Mouse (Mus musculus): ENCODE measurements around the gene Dusp14. TPM values are rescaled to one million over a fixed set of nuclear protein-coding genes. Genes with fewer than 3 reads are reported as not detected.

The Dusp14 gene
- polyA plus RNA-seq, 1 experiment from 2014 or later = 10.3 TPM

DNA sequence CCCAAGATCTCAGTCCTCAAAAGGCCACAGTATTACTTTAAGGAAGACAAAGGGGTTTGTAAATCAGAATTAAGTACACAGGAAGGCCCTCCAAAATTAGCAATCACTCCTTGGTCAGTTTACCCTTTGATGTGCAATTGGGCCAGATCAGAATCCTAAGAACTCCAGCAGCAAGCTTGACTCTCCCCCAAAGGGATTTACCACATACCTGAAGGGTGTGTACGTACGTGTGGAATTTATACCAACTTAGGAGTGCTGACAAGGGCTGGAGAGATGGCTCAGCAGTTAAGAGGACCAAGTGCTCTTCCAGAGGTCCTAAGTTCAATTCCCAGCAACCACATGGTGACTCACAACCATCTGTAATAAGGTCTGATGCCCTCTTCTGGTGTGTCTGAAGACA lies 7.2 kb downstream of the Dusp14 start:
- no peak overlapping the region for H3K4me3 ChIP-seq
- no peak overlapping the region for H3K27ac ChIP-seq (replicated peaks)
- no peaks in the 10 kb centered on the region for H3K36me3 ChIP-seq
- no peaks in the 10 kb centered on the region for H3K9me3 ChIP-seq (replicated peaks)
- H3K4me1 ChIP-seq = peaks cover 18% of the 10 kb centered on the region
- WGBS = 95% methylated on average over 2 of the region's 2 CpGs
- no peak for DNase-seq (ENCODE audit: low spot score)
- H3K27me3 ChIP-seq (ENCODE audit: low read depth, poor library complexity, severe bottlenecking) = peaks cover 28% of the 10 kb centered on the region

DNA sequence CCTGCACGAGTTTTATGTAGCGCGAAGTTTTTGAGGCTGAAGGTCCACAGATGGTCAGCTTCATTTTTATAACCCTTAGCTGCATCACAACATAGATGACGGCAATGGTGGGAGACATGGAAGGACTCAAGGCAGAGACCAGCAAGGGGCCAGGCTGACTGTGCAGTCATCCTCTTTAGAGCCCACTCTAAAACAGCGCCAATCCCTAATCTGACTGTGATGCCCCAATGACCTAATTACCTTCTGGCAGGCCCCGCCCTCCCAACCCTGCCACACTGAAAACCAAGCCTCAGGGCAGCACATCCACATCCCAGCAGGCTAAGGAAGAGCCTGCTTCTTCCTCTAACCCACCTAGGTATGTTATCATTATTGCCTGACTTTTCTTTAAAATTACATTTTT lies 8.4 kb downstream of the Dusp14 start:
- H3K27ac ChIP-seq (replicated peaks) = no peak overlapping the region
- peaks cover 15% of the 10 kb centered on the region for H3K27me3 ChIP-seq (ENCODE audit: low read depth, poor library complexity, severe bottlenecking)
- no peak overlapping the region for H3K4me3 ChIP-seq
- H3K4me1 ChIP-seq = peaks cover 5% of the 10 kb centered on the region
- WGBS = 82% methylated on average over 6 of the region's 6 CpGs
- DNase-seq (ENCODE audit: low spot score) = no peak
- no peaks in the 10 kb centered on the region for H3K36me3 ChIP-seq
- 0 out of 2 replicates have a peak, but pooled peaks cover 2% of the 10 kb centered on the region for H3K9me3 ChIP-seq (replicated peaks)

DNA sequence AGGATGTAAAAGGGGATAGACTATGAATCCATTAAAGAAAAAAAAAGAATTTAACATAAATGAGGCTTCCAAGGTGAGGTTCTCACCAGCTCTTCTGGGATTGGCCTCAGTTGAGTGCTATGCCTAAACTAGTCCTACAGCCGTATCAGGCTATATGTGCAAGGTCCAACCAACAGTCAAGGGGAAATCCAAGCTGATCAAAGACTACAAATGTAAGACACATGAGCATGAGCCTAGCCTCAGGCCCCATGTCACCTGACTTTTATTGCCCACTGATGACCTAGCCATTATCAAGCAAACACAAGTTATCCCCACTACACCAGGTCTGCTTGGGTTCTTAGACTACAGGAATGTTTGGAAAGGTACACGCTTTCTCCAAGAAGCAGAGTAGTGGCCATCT lies 9.3 kb downstream of the Dusp14 start:
- 0 out of 2 replicates have a peak, but pooled peaks cover 5% of the 10 kb centered on the region for H3K9me3 ChIP-seq (replicated peaks)
- H3K4me1 ChIP-seq = 0 out of 2 replicates have a peak, but pooled peaks cover 3% of the 10 kb centered on the region
- 98% methylated on average over 2 of the region's 2 CpGs for WGBS
- H3K36me3 ChIP-seq = no peaks in the 10 kb centered on the region
- no peak overlapping the region for H3K27ac ChIP-seq (replicated peaks)
- H3K4me3 ChIP-seq = no peak overlapping the region
- no peak for DNase-seq (ENCODE audit: low spot score)
- H3K27me3 ChIP-seq (ENCODE audit: low read depth, poor library complexity, severe bottlenecking) = peaks cover 9% of the 10 kb centered on the region

DNA sequence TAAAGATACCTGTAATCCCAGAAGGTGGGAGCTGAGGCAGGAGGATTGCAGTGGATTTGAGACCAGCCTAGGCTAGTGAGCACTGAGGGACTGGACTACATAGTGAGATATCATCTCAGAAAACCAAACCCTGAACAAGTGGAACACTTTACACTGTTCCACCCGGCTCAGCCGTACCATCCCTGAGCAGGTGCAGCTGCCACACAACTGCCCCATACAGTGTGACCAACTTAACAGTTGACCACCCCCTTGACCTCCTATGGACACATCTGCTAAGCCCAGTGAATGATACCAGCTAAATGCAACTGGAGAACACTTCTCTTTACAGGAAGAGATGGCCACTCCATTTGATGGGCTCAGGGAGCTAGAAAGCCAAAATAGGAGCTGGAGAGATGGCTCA lies 11.6 kb downstream of the Dusp14 start:
- Histone ChIP-seq H3K27me3 (ENCODE audit: low read depth, poor library complexity, severe bottlenecking) (no peaks in the 10 kb centered on the region), H3K27ac (replicated peaks) (no peak overlapping the region), H3K9me3 (replicated peaks) (0 out of 2 replicates have a peak, but pooled peaks cover 5% of the 10 kb centered on the region), H3K36me3 (no peaks in the 10 kb centered on the region), H3K4me3 (no peak overlapping the region), H3K4me1 (0 out of 2 replicates have a peak, but pooled peaks cover 8% of the 10 kb centered on the region)
- DNase-seq (ENCODE audit: low spot score) = no peak
- 98% methylated on average over 2 of the region's 2 CpGs for WGBS

DNA sequence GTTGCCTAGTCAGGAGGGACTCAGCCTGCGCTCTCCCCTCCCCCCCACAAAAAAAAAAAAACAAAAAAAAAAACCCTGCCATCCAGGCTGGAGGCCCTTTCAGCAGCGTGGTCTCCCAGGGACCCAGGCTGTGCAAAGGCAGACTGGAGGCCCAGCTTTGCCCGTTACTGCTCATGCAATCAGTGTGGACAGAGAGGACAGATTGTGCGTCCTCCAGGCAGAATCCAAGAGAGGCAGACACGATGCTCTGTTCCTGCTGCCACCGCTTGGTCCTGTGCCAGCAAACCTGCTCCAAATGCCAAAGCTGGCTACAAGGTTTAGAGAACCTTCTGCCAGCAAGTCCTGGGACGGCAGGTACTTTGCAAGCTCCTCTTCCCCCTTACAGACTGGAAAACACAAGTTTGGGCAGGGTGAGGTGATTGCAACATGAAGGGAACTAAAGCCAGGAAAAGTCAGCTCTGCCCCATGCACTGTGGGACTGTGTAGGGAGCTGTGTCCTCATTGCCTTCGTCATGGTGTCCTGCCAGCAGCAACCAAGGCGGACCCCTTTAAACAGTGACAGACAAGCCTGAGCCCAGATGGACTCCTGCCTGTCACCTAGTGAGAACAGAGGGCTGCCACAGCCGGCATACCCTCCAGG lies 15.4 kb downstream of the Dusp14 start:
- H3K9me3 ChIP-seq (replicated peaks) = 0 out of 2 replicates have a peak, but pooled peaks cover 5% of the 10 kb centered on the region
- no peaks in the 10 kb centered on the region for H3K27me3 ChIP-seq (ENCODE audit: low read depth, poor library complexity, severe bottlenecking)
- H3K36me3 ChIP-seq = no peaks in the 10 kb centered on the region
- WGBS = 76% methylated on average over 10 of the region's 10 CpGs
- H3K4me1 ChIP-seq = peaks cover 13% of the 10 kb centered on the region; the same call in 1 of the 2 replicates
- H3K4me3 ChIP-seq = no peak overlapping the region
- no peak for DNase-seq (ENCODE audit: low spot score)
- H3K27ac ChIP-seq (replicated peaks) = 0 out of 2 replicates have a peak overlapping the region, but pooled peaks have one; percentile 10

DNA sequence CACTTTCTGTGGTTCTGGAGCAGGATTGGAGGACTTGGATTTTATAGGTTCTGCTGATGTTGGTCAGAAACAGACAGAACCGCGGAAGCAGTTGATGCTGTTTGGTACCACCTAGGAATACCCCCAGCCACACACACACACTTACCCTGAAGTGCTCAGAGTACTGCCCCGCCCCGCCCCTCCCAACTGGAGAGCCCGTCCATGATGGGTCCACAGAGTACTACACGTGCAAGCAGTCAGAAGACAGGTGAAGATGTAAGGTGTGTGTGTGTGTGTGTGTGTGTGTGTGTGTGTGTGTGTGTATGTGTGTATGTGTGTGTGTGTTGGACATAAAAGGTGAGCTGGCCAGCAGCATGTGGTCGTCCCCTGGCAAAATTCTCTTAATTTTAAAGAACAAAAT lies 16.0 kb downstream of the Dusp14 start:
- H3K4me3 ChIP-seq = no peak overlapping the region

DNA sequence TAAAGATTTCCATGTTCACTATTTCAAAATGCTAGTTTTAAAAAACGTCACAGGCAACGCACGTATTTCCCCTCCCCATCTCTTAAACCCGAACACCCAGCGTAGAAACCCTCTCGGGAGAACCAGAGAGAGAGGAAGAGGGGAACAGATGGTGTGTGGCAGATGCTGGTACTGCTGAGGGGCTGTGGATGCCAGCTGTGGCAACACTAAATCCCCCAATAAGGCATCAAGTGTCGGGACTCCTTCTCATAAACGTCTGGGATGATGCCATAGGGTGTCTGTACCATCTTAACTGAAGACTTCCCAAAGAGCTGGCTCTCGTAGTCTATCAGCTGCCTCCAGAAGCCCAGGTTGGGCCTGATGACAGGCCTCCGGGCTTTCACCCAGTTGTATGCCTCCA lies 20.6 kb downstream of the Dusp14 start:
- Histone ChIP-seq H3K27me3 (ENCODE audit: low read depth, poor library complexity, severe bottlenecking) (peaks cover 7% of the 10 kb centered on the region; the same call in 1 of the 2 replicates), H3K27ac (replicated peaks) (0 out of 2 replicates have a peak overlapping the region, but pooled peaks have one; percentile 38), H3K4me1 (peaks cover 44% of the 10 kb centered on the region), H3K4me3 (no peak overlapping the region), H3K9me3 (replicated peaks) (no peaks in the 10 kb centered on the region), H3K36me3 (no peaks in the 10 kb centered on the region)
- 86% methylated on average over 10 of the region's 10 CpGs for WGBS
- no peak for DNase-seq (ENCODE audit: low spot score)

More for the DNA sequence above, 16.0 kb downstream of the Dusp14 start:
- no peak overlapping the region for H3K27ac ChIP-seq (replicated peaks)
- peaks cover 19% of the 10 kb centered on the region for H3K4me1 ChIP-seq
- no peaks in the 10 kb centered on the region for H3K27me3 ChIP-seq (ENCODE audit: low read depth, poor library complexity, severe bottlenecking)
- H3K9me3 ChIP-seq (replicated peaks) = 0 out of 2 replicates have a peak, but pooled peaks cover 5% of the 10 kb centered on the region
- 93% methylated on average over 7 of the region's 7 CpGs for WGBS
- no peaks in the 10 kb centered on the region for H3K36me3 ChIP-seq
- DNase-seq (ENCODE audit: low spot score) = no peak

DNA sequence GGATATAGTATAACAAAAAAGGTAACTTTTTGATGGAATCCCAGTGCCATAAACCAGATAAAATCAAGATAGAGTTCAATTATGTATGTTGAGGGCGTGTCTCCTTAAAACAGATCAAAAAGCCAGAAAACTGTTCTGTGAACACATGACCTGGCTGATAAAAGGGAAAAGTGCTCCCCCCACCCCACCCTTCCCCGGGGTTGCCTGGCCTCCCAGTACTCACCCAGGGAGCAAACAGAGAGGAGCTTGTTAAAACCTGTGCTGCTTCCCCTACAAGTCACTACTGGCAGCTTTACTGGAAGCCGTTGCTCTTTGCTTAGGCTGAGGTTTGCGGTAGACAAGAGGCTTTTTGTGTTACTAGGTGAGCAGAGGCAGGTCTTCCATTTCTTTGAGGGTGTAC lies 21.8 kb downstream of the Dusp14 start:
- Histone ChIP-seq H3K4me1 (peaks cover 54% of the 10 kb centered on the region), H3K9me3 (replicated peaks) (no peaks in the 10 kb centered on the region), H3K4me3 (no peak overlapping the region), H3K36me3 (peaks cover under 1% of the 10 kb centered on the region; the same call in 1 of the 2 replicates), H3K27ac (replicated peaks) (no peak overlapping the region), H3K27me3 (ENCODE audit: low read depth, poor library complexity, severe bottlenecking) (peaks cover 7% of the 10 kb centered on the region; the same call in 1 of the 2 replicates)
- WGBS = 73% methylated on average over 4 of the region's 4 CpGs
- DNase-seq (ENCODE audit: low spot score) = no peak

DNA sequence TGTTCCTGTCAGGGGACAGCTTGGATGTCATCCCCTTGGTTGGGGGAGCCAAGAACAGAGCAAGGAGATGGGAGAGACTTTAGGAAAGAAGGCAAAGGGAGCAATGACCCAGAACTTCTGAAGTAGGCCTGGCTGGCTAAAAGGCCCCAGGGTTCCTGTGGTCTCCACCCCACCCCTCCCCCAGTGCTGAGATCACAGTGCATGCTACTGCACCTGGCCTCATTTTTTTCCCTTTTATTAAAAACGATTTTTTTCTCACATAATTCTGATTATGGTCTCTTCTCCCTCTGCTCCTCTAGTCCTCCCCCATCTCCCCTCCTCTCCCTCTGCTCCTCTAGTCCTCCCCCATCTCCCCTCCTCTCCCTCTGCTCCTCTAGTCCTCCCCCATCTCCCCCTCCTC lies 24.1 kb downstream of the Dusp14 start:
- Histone ChIP-seq H3K27me3 (ENCODE audit: low read depth, poor library complexity, severe bottlenecking) (peaks cover 13% of the 10 kb centered on the region; the same call in 1 of the 2 replicates), H3K27ac (replicated peaks) (0 out of 2 replicates have a peak overlapping the region, but pooled peaks have one; percentile 49), H3K9me3 (replicated peaks) (no peaks in the 10 kb centered on the region), H3K4me1 (peaks cover 66% of the 10 kb centered on the region), H3K36me3 (peaks cover 21% of the 10 kb centered on the region), H3K4me3 (no peak overlapping the region)
- no peak for DNase-seq (ENCODE audit: low spot score)
- WGBS = 43% methylated on average over 1 of the region's 1 CpGs

DNA sequence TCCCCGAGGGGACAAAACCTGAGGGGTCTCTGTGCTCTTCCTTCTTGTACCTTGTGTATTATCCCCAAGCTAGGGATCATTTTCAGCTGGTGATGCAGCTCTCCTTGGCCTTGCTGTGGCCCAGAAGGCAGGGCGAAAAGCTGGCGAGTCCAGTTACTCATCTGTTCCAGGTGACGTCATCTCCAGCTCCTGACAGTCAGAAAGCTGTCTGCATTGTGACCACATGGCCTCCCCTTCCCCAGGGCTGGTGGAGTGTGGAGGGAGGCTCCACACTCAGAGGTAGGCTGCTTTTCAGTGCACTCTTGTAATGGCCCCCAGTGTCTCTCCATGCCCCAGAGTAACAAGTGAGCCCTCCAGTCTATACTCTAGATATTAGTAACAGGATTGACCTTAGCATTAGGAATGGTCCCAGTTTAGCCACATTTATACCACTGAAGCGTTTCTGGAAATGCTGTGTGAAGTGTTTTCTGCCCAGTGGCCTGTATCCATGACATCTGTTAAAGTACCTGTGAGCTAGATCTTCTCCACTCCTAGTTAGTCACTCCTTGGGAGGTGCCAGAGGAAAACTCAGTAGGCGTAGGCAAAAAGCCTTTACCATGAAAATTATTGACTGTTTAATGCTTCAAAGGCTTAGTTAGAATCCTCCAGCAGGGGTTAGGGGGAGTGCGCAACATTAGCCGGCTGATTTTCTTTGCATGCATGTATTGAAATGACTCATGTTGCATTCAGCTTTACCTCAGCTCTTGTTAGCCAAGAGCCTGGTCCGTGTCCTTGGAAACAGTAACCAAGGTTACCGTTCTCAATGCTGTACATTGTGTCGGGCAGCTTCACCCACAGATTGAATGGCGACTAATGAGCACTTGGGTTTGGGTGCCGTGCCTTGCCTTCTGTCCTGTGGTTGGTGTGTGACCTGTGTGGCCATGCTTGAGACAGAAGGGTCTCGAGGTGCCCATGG lies 26.0 kb downstream of the Dusp14 start:
- peak; percentile 82 for DNase-seq (ENCODE audit: low spot score)
- peaks cover 68% of the 10 kb centered on the region for H3K4me1 ChIP-seq
- peak overlapping the region; percentile 16; the same call in 1 of the 2 replicates for H3K4me3 ChIP-seq
- H3K9me3 ChIP-seq (replicated peaks) = no peaks in the 10 kb centered on the region
- H3K27me3 ChIP-seq (ENCODE audit: low read depth, poor library complexity, severe bottlenecking) = peaks cover 13% of the 10 kb centered on the region; the same call in 1 of the 2 replicates
- peak overlapping the region; percentile 78 for H3K27ac ChIP-seq (replicated peaks)
- peaks cover 39% of the 10 kb centered on the region for H3K36me3 ChIP-seq
- WGBS = 30% methylated on average over 14 of the region's 14 CpGs

DNA sequence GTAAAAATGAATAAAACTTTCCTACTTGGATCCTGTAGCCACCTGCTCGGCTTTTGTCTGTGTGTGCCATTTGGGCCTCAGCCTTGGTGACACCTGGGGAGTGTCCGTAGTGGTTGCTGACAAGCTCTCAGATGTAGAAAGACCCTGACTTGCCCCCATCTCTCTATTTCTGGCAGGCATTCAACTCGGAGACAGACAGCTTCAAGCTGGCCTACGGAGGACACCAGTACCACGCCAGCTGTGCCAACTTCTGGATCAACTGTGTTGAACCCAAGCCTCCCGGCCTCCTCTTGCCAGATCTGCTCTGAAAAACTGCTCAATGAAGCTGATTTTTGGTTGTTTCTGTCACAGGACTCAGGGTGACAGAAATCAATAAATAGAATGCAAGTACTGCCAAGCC lies 28.4 kb downstream of the Dusp14 start:
- H3K4me3 ChIP-seq = no peak overlapping the region
- H3K36me3 ChIP-seq = peaks cover 54% of the 10 kb centered on the region
- no peaks in the 10 kb centered on the region for H3K9me3 ChIP-seq (replicated peaks)
- H3K4me1 ChIP-seq = peaks cover 52% of the 10 kb centered on the region
- 90% methylated on average over 6 of the region's 6 CpGs for WGBS
- DNase-seq (ENCODE audit: low spot score) = no peak
- no peak overlapping the region for H3K27ac ChIP-seq (replicated peaks)
- H3K27me3 ChIP-seq (ENCODE audit: low read depth, poor library complexity, severe bottlenecking) = peaks cover 6% of the 10 kb centered on the region; the same call in 1 of the 2 replicates

DNA sequence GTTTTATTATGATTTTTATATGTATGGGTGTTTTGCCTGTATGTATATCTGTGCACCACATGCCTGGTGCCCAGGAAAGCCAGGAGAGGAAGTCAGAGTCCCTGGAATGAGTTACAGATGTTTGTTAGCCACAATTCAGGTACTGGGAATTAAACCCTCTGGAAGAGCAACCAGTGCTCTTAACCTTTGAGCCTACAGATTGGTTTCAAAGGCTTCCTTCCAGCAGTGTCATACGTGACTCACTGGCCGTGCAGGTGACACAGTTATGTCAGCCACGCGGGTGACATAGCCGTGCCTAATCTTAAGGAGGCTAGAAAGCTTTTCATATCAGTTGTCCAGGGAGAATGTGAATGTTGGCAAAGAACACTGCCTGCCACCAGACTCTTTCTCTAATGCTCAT lies 35.4 kb downstream of the Dusp14 start:
- Histone ChIP-seq H3K9me3 (replicated peaks) (no peaks in the 10 kb centered on the region), H3K27ac (replicated peaks) (no peak overlapping the region), H3K36me3 (peaks cover 64% of the 10 kb centered on the region), H3K27me3 (ENCODE audit: low read depth, poor library complexity, severe bottlenecking) (no peaks in the 10 kb centered on the region), H3K4me1 (0 out of 2 replicates have a peak, but pooled peaks cover 5% of the 10 kb centered on the region), H3K4me3 (no peak overlapping the region)
- DNase-seq (ENCODE audit: low spot score) = no peak
- WGBS = 91% methylated on average over 5 of the region's 5 CpGs

All from midbrain, embryonic 10.5 days (tissue).